Mouse (Mus musculus) testis, postnatal 10 days (tissue): ENCODE results near the gene Mc3r.

Experiments
- DNase-seq: peaks from one replicate; pipeline ENCODE4 v3.0.0; 2021; ENCODE audit warnings: low spot score

The Mc3r gene

DNA sequence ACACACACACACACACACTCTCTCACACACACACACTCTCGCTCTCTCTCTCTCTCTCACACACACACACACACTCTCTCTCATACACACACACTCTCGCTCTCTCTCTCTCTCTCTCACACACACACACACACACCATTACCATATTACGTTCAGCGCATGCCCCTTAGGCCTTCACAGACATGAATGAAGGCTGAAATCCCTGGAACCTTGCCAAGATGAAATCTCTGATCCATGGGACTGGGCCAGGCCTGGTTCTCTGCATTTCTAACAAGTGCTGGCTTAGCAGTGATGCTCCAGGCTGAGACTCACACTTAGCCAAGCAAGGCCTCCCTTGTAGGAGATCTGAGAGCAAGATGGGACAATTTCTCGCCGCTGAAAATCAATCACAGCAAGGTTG is 8.1 kb downstream of the Mc3r start:
- no peak for DNase-seq

- no peak for DNase-seq
Observed at GRCm38 (mm10) chr2:172256956-172257355, 8.7 kb downstream of the Mc3r start.

GRCm38 (mm10) chr2:172257471-172258065 is 9.3 kb downstream of the Mc3r start:
- no peak for DNase-seq

GRCm38 (mm10) chr2:172260064-172260463 is 11.8 kb downstream of the Mc3r start:
- DNase-seq = no peak

GRCm38 (mm10) chr2:172261441-172261840 is 13.1 kb downstream of the Mc3r start:
- no peak for DNase-seq

DNA sequence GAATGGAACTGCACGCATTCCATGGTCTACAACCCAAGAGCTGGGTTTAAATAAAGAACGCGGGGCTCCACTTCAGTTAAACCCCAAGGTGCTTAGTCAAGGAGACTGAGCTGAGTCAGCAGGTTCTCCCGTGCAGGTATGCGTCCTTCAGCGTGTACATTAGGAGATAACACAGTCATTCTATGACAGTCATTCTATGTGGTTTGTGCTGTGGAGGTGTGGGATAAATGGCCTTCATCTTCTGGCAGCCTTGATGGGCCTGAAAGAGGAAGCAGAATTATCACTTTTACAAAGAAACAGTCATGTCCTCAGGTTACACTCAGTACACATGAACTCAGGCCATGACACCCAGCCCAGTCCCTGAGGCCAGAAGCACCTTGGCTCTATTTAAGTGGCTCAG is 14.9 kb downstream of the Mc3r start:
- no peak for DNase-seq

DNA sequence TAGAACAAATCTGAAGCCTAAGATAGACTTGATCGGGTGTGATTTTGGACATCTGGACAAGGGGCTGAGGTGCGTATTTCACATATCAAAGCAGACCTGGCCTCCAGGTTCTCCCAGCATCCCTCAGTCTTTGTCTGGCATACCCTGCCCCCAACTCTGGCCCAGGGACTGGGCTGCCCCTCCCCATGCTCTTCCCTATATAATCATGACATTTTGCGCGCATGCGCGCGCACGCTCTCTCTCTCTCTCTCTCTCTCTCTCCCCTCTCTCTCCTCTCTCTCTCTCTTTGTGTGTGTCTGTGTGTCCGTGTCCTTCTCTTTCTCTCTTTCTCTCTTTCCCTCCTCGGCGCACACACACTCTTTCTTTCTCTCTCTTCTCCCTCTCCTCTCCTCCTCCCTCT is 21.6 kb downstream of the Mc3r start:
- no peak for DNase-seq

GRCm38 (mm10) chr2:172270485-172270944 is 22.2 kb downstream of the Mc3r start:
- DNase-seq = no peak

- DNase-seq = no peak
Observed at GRCm38 (mm10) chr2:172270974-172271697, 22.8 kb downstream of the Mc3r start.

DNA sequence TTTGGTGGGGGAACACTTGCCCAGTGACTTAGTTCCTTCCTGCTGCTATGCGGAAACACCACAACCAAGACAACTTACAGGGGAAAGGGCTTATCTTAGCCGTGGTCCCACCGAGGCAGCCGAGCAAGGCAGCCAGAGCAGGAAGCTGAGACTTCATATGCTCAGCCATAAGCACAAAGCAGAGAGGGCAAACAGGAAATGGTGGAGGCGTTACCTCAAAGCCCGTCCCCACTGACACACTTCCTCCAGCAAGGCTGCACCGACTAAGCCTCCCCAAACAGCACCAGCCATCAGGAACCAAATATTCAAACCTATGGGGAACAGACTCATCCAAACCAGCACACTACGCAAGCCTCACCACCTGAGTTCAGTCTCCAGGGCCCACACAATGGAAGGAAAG is 26.4 kb downstream of the Mc3r start:
- DNase-seq = no peak

DNA sequence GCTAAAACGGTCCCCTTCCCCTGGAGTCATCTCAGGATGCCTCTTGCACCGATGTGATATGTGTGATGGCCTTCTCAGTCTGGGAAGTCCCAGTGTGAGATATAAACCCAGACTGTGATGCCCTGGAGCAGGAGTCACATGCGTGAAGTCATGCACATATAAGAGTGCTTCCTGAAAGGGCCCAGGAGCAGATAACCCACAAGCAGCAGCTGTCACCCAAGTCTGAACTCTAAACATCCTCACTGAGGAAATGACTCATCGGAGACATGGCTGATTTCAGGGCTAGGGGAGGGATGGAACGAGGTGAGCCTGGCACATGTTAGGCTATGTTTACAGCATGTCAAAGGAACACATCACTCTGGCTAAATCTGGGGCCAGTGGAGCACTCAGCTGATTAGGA is 27.9 kb downstream of the Mc3r start:
- DNase-seq = no peak

DNA sequence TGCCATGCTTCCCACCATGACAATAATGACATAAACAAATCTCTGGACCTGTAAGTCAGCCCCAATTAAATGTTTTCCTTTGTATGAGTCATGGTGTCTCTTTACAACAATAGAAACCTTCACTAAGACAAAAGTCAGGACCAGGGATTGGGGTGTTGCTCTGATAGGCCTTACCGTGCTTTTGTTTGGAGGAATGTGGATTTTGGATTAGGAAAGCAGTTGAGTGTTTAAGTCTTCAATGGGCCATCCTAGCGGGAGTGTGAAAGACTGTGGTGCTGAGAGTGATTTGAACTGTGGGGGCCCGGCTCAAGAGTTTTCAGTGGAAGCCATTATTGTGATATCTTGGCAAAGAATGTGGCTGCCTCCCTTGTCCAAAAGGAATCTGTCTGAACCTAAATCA is 30.7 kb downstream of the Mc3r start:
- DNase-seq = no peak

DNA sequence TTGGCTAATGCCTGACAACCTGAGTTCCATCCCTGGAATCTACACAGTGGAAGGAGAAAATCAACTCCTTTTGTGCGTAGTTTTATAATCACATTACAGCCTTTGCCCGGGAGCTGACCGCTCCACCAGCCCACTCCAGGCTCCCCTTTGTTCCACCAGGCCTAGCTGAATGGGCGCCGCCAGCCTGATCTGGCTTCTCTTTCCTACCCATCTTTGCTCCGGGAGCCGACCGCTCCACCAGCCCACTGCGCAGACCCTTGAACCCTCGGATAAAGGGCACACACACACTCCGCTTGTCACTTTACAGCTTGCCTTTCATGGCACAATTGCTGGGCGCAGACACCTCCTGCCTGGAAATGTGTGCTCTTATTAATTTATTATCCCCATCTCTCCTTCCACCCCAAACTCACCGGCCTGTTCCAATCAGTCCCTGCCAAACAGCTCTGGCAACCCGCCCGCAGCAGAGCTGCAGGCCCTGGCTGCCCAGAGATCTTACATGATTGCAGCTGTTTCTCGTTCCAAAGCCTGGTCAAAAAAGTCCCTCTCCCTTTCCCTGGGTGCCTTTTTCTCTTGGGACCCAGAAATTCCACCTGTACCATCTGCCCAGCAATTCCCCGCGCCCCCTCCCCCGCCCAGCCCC is 33.9 kb downstream of the Mc3r start:
- DNase-seq = peak; percentile 47

GRCm38 (mm10) chr2:172287715-172288114 is 39.4 kb downstream of the Mc3r start:
- DNase-seq = no peak

- DNase-seq = no peak
Observed at GRCm38 (mm10) chr2:172288965-172289364, 40.7 kb downstream of the Mc3r start.

- no peak for DNase-seq
Observed at GRCm38 (mm10) chr2:172289632-172290031, 41.3 kb downstream of the Mc3r start.

GRCm38 (mm10) chr2:172290474-172290873 is 42.2 kb downstream of the Mc3r start:
- DNase-seq = no peak

DNA sequence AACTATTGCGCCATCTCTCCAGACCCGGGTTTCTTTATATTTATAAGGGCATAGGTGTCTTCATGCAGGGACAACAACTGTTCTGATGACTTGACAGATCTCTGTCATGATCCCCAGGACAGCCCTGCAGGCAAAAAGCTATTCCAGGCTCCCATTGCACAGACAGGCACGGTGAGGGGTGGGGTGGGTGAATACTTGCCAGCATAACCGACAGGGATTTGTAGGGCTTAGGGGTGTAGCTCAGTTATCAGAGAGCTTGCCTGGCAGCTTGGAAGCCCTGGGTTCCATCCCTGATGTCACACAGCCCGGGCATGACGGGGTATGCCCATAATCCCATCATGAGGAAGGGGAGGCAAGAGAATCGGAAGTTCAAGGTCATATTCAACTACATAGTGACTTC is 42.7 kb downstream of the Mc3r start:
- DNase-seq = no peak

- DNase-seq = no peak
Observed at GRCm38 (mm10) chr2:172291755-172292524, 43.6 kb downstream of the Mc3r start.

- DNase-seq = no peak
Observed at GRCm38 (mm10) chr2:172292525-172293405, 44.5 kb downstream of the Mc3r start.

- no peak for DNase-seq
Observed at GRCm38 (mm10) chr2:172298083-172298482, 49.8 kb downstream of the Mc3r start.

- DNase-seq = no peak
Observed at GRCm38 (mm10) chr2:172298542-172298941, 50.2 kb downstream of the Mc3r start.
